Mouse (Mus musculus): ENCODE measurements around the gene Olfr328. TPM values are rescaled to one million over a fixed set of nuclear protein-coding genes. Genes with fewer than 3 reads are reported as not detected.
"Not testable (repeated sequence)": the region's sequence is repeated elsewhere in the genome, so short reads cannot be mapped to it uniquely, and the experiment has no call there.

Gene Olfr328
- polyA plus RNA-seq, 1 experiment from 2014 or later: not detected

DNA sequence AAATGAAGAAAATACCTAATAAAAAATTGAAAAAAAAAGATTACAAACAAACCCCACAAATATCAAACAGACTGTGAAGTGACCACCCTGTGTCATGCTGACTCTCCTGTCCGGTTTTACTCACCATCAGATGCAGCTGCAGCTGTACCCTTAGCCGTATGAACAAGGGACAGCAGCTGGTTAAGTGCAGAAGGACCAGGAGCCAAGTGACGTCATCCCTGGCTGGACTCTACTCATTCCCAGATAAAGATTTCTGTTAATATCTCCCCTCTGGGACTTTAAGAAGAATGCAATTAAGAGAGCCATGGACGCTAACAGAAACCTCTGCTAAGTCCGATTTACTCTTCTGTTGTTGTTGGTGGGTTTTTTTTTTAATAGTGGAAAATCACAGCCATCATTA, 15.0 kb upstream of the Olfr328 start, which contains the start of gene Olfr224:
Gene Olfr224, minus strand, starts transcription at position 149 of the 400 bp plus-strand sequence.
- Histone ChIP-seq H3K27ac (no peak within 1 kb of the TSS), H3K9ac (no peak within 1 kb of the TSS), H3K4me1 (replicated peaks) (no peaks in the 10 kb centered on the region), H3K4me2 (no peak within 1 kb of the TSS), H3K36me3 (no peaks in the 10 kb centered on the region), H3K4me3 (replicated peaks) (no peak within 1 kb of the TSS), H3K27me3 (no peaks in the 10 kb centered on the region), H3K9me3 (replicated peaks) (no peaks in the 10 kb centered on the region)
- DNase-seq (no peak), ATAC-seq (ENCODE audit: low read depth) (no peak)
- WGBS (ENCODE audit: insufficient replicate concordance): 61% methylated on average over 5 of the region's 5 CpGs

DNA sequence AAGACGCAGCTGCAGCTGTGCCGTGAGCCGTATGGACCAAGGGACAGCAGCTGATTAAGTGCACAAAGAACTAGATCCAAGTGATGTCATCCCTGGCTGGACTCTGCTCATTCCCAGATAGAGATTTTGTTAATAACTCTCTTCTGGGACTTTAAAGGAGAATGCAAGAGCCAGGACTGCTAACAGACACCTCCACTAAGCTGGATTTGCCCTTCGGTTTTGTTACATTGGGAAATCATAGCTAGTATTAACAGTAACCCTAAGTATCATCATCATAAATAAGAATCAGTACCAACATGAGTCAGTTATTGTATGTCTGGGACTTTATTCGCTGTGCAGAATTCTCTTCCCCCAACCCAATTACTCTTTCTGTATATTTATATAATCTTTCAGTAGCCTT, 9.1 kb downstream of the Olfr328 start, which contains the start of gene Olfr329-ps:
Gene Olfr329-ps, minus strand, starts transcription at position 101 of the 400 bp plus-strand sequence.
- 67% methylated on average over 5 of the region's 5 CpGs for WGBS (ENCODE audit: insufficient replicate concordance)
- H3K4me1 ChIP-seq (replicated peaks): no peaks in the 10 kb centered on the region
- H3K27ac ChIP-seq: no peak within 1 kb of the TSS
- no peaks in the 10 kb centered on the region for H3K36me3 ChIP-seq
- no peaks in the 10 kb centered on the region for H3K27me3 ChIP-seq
- no peak within 1 kb of the TSS for H3K4me3 ChIP-seq (replicated peaks)
- H3K9ac ChIP-seq: no peak within 1 kb of the TSS
- H3K9me3 ChIP-seq (replicated peaks): no peaks in the 10 kb centered on the region
- no peak for DNase-seq
- H3K4me2 ChIP-seq: no peak within 1 kb of the TSS
- no peak for ATAC-seq (ENCODE audit: low read depth)

DNA sequence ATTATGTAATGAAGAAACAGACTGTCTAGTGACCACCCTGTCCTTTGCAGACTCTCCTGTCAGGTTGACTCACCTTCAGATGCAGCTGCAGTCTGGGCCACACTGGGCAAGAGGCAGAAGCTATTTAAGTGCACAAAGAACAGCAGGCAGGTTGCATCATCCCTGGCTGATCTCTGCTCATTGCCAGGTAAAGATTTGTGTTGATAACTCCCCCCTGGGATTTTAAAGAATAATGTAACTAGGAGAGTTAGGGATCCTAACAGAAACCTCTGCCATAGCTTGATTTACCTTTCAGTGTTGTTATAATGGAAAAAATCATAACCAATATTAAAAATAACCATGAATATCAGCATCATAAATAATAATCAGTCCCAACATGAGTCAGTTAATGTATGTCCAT, 20.7 kb downstream of the Olfr328 start, which contains the start of gene Olfr330:
Gene Olfr330, minus strand, starts transcription at position 101 of the 400 bp plus-strand sequence.
- DNase-seq; H3K36me3 ChIP-seq; ATAC-seq (ENCODE audit: low read depth); H3K27ac ChIP-seq; H3K27me3 ChIP-seq; H3K4me2 ChIP-seq; H3K9ac ChIP-seq; H3K4me1 ChIP-seq (replicated peaks); H3K9me3 ChIP-seq (replicated peaks); H3K4me3 ChIP-seq (replicated peaks): not testable (repeated sequence)

DNA sequence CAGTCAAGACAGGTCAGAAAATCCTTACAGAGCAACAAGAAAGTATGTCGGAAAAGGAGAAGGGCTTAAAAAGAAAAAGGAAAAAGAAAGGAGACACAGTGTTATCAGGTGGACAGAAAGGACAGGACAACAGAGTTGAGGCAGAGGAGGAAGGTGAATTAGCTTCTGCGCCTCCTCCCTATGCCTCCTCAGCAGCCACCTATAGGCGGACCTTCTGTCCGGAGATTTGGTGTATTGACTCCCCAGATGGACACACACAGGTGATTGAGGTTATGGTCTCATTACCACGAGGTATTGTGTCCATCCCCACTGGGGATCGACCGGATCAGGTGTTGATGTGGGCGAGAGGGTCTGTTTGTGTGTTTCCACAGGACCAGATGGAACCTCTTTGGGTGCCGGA, 35.7 kb downstream of the Olfr328 start:
- not testable (repeated sequence) for H3K9ac ChIP-seq; H3K36me3 ChIP-seq; H3K4me1 ChIP-seq (replicated peaks); H3K4me2 ChIP-seq; DNase-seq; H3K4me3 ChIP-seq (replicated peaks); H3K27ac ChIP-seq; H3K27me3 ChIP-seq; ATAC-seq (ENCODE audit: low read depth); H3K9me3 ChIP-seq (replicated peaks)
- 73% methylated on average over 7 of the region's 9 CpGs for WGBS (ENCODE audit: insufficient replicate concordance)

DNA sequence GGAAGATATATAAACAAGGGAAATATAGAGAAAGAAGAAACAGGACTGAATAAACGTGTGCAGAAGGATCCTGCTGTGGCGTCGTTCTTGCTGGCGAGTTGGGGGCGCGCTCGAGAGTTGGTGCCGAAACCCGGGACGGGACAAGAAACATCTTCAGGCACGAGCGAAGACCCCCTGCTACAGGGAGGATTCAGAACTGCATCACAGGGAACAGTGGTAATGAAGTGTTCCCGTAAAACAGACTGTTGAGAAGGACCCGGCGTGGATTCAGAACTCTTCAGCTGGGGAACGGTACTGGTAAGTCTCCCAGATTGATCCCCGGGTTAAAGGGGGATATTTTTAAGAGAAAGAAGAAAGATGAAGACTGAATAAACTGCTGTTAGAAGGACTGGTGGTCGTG, 36.5 kb downstream of the Olfr328 start:
- H3K4me1 ChIP-seq (replicated peaks); H3K27ac ChIP-seq; H3K4me3 ChIP-seq (replicated peaks); H3K4me2 ChIP-seq; DNase-seq; ATAC-seq (ENCODE audit: low read depth); H3K9ac ChIP-seq; H3K27me3 ChIP-seq; H3K9me3 ChIP-seq (replicated peaks); H3K36me3 ChIP-seq: not testable (repeated sequence)
- 83% methylated on average over 18 of the region's 18 CpGs for WGBS (ENCODE audit: insufficient replicate concordance)

DNA sequence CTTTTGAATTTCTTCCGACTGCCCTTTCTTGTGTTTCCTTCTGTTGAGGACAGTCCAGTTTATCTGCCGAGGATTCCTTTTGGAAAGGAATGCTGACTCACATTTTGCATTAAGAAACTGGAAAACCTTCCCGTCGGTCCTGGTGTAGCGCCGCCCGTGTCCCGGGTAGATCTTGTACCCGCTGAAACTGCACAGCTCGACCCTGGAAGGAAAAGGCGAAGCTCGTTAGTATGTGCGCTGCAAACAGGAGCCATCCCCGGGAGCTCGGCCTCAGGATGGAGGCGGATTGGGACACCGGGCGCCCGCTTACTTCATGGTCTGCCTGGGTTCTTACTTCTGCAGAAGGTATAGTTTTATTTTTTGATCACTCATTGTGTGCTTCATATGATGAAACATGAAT, 46.4 kb downstream of the Olfr328 start:
- not testable (repeated sequence) for H3K4me3 ChIP-seq (replicated peaks); H3K4me1 ChIP-seq (replicated peaks); H3K27ac ChIP-seq; H3K9ac ChIP-seq; H3K36me3 ChIP-seq; H3K27me3 ChIP-seq; H3K4me2 ChIP-seq; ATAC-seq (ENCODE audit: low read depth); DNase-seq; H3K9me3 ChIP-seq (replicated peaks)
- 75% methylated on average over 19 of the region's 19 CpGs for WGBS (ENCODE audit: insufficient replicate concordance)

DNA sequence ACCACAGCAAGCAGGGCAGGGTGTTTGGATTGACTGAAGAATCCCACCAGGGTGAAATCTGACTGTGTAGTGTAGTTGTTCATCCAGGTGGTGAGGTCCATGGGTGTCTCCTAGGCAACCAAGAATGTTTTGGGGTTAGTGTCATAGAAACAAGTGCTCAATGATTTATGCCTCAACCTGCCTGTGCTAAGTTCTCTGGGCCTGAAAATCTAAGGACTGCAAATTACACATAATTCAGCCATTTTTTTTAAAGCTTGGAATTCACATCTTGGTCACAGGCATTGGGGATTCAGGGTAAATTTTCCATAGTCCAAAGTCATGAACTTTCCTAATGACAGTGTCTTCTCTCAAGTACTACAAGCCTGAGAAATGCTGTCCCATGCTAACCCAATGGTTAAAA, 53.0 kb downstream of the Olfr328 start, which contains the start of gene Olfr331:
Gene Olfr331, minus strand, starts transcription at position 101 of the 400 bp plus-strand sequence.
- H3K4me1 ChIP-seq (replicated peaks); H3K4me3 ChIP-seq (replicated peaks); H3K27ac ChIP-seq; H3K4me2 ChIP-seq; H3K27me3 ChIP-seq; H3K36me3 ChIP-seq; H3K9ac ChIP-seq; ATAC-seq (ENCODE audit: low read depth); DNase-seq; H3K9me3 ChIP-seq (replicated peaks): not testable (repeated sequence)

Other genes starting within 250 kb of the Olfr328 start
- 12.2 and 12.6 TPM in 2 replicates for gene Zfp692, start 248.6 kb downstream of the Olfr328 start, polyA plus RNA-seq (2015; fragmentation: Nextera tagmentation; extraction: Ambion mirVana)
- gene Zfp672, start 225.3 kb downstream of the Olfr328 start, polyA plus RNA-seq (2015; fragmentation: Nextera tagmentation; extraction: Ambion mirVana): 40.5 and 47.7 TPM in 2 replicates
- gene Sh3bp5l, start 224.9 kb downstream of the Olfr328 start, polyA plus RNA-seq (2015; fragmentation: Nextera tagmentation; extraction: Ambion mirVana): 17.9 and 19.7 TPM in 2 replicates
- 0.39 TPM in 1 of 2 replicates, not detected in the other for gene Lypd8, start 176.6 kb downstream of the Olfr328 start, polyA plus RNA-seq (2015; fragmentation: Nextera tagmentation; extraction: Ambion mirVana)
- gene 1810065E05Rik, start 134.5 kb downstream of the Olfr328 start, polyA plus RNA-seq (2015; fragmentation: Nextera tagmentation; extraction: Ambion mirVana): not detected in 2 replicates
- gene Gm12253, start 123.1 kb downstream of the Olfr328 start, polyA plus RNA-seq (2015; fragmentation: Nextera tagmentation; extraction: Ambion mirVana): not detected in 2 replicates
- not detected in 2 replicates for gene Lypd9, start 102.7 kb downstream of the Olfr328 start, polyA plus RNA-seq (2015; fragmentation: Nextera tagmentation; extraction: Ambion mirVana)
- gene Olfr30, start 93.4 kb downstream of the Olfr328 start, polyA plus RNA-seq (2015; fragmentation: Nextera tagmentation; extraction: Ambion mirVana): not detected in 2 replicates
- not detected in 2 replicates for gene Olfr332, start 63.1 kb downstream of the Olfr328 start, polyA plus RNA-seq (2015; fragmentation: Nextera tagmentation; extraction: Ambion mirVana)
- not detected in 2 replicates for gene Olfr331, start 53.1 kb downstream of the Olfr328 start, polyA plus RNA-seq (2015; fragmentation: Nextera tagmentation; extraction: Ambion mirVana)
- not detected in 2 replicates for gene Olfr330, start 20.8 kb downstream of the Olfr328 start, polyA plus RNA-seq (2015; fragmentation: Nextera tagmentation; extraction: Ambion mirVana)
- gene Olfr329-ps, start 9.2 kb downstream of the Olfr328 start, polyA plus RNA-seq (2015; fragmentation: Nextera tagmentation; extraction: Ambion mirVana): not detected in 2 replicates
- gene Olfr224, start 14.9 kb upstream of the Olfr328 start, polyA plus RNA-seq (2015; fragmentation: Nextera tagmentation; extraction: Ambion mirVana): not detected in 2 replicates
- gene Olfr325, start 22.1 kb upstream of the Olfr328 start, polyA plus RNA-seq (2015; fragmentation: Nextera tagmentation; extraction: Ambion mirVana): not detected in 2 replicates
- not detected in 2 replicates for gene Olfr324, start 39.5 kb upstream of the Olfr328 start, polyA plus RNA-seq (2015; fragmentation: Nextera tagmentation; extraction: Ambion mirVana)
- gene 2210407C18Rik, start 60.4 kb upstream of the Olfr328 start, polyA plus RNA-seq (2015; fragmentation: Nextera tagmentation; extraction: Ambion mirVana): not detected in 2 replicates
- gene Olfr323, start 74.9 kb upstream of the Olfr328 start, polyA plus RNA-seq (2015; fragmentation: Nextera tagmentation; extraction: Ambion mirVana): not detected in 2 replicates
- 9.2 and 12.4 TPM in 2 replicates for gene Trim58, start 84.8 kb upstream of the Olfr328 start, polyA plus RNA-seq (2015; fragmentation: Nextera tagmentation; extraction: Ambion mirVana)
- not detected in 2 replicates for gene Olfr322, start 103.1 kb upstream of the Olfr328 start, polyA plus RNA-seq (2015; fragmentation: Nextera tagmentation; extraction: Ambion mirVana)
- not detected in 2 replicates for gene Olfr320, start 125.5 kb upstream of the Olfr328 start, polyA plus RNA-seq (2015; fragmentation: Nextera tagmentation; extraction: Ambion mirVana)
- not detected in 2 replicates for gene Olfr319, start 143.5 kb upstream of the Olfr328 start, polyA plus RNA-seq (2015; fragmentation: Nextera tagmentation; extraction: Ambion mirVana)
- gene Olfr318, start 168.4 kb upstream of the Olfr328 start, polyA plus RNA-seq (2015; fragmentation: Nextera tagmentation; extraction: Ambion mirVana): not detected in 2 replicates
- gene Olfr317, start 183.6 kb upstream of the Olfr328 start, polyA plus RNA-seq (2015; fragmentation: Nextera tagmentation; extraction: Ambion mirVana): not detected in 2 replicates
- not detected in 2 replicates for gene Olfr316, start 197.1 kb upstream of the Olfr328 start, polyA plus RNA-seq (2015; fragmentation: Nextera tagmentation; extraction: Ambion mirVana)
- gene Olfr315, start 217.6 kb upstream of the Olfr328 start, polyA plus RNA-seq (2015; fragmentation: Nextera tagmentation; extraction: Ambion mirVana): not detected in 2 replicates
- not detected in 2 replicates for gene Olfr314, start 227.3 kb upstream of the Olfr328 start, polyA plus RNA-seq (2015; fragmentation: Nextera tagmentation; extraction: Ambion mirVana)
- gene Fam183b, start 246.3 kb upstream of the Olfr328 start, polyA plus RNA-seq (2015; fragmentation: Nextera tagmentation; extraction: Ambion mirVana): 0.49 TPM in 1 of 2 replicates, not detected in the other